Mouse (Mus musculus): Measurements from ENCODE around the gene Gm11214.

DNA sequence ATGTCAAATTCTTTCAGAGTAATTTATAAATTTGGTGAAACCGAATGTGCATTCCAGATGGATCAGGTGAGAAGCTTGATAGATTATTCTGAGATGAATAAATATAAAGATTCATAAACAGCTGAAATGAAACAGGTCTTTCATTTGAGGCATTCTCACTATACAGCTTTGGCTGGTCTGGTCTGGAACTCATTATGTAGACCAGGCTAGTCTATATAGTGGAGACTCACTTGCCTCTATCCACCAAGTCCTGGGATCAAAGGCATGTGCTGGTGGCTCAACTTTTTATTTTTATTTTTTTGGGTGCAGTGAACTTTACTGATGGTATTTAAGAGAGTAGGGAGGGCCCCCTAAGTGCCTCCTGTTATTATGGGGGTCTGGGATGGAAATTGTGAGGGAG lies 1.3 kb downstream of the Gm11214 start:
- no peak for TF ChIP-seq EP300 (IDR thresholded peaks at IDR 0.05; ENCODE audit: insufficient read depth, low read depth, low read length)
- no peak for TF ChIP-seq CTCF (IDR thresholded peaks at IDR 0.05; ENCODE audit: low read depth, low read length)
- no peak for TF ChIP-seq POLR2A (IDR thresholded peaks at IDR 0.05; ENCODE audit: insufficient read depth, low read length)
